Mouse (Mus musculus): ENCODE measurements at regions not wholly inside any gene's neighbourhood (a gene's known extent, or its start where the extent isn't known, plus 50 kb on each side); places are given as distances from the start of the nearest gene placed in this dataset.

DNA sequence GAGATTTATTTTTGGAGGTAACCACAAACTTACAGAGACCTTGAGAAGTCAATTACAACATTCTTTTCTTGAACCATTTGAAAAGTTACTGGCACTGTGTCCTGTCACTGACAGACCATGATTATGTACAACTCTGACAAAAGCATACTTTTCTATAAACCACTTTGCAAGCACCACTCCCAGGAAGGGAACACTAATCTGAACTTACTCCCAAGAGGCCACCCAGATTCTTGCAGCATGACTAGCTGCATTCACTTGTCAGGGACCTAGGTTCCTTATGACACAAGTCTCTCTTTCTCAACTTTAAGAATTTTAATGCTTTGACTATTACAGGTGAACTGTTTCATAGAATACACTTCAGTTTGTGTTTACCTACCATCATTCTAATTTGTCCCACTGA is 248.3 kb downstream of the 1190002N15Rik start:
- Histone ChIP-seq H3K9me3 (replicated peaks) (no peaks in the 10 kb centered on the region), H3K36me3 (no peaks in the 10 kb centered on the region), H3K27ac (no peak overlapping the region), H3K4me3 (no peak overlapping the region), H3K4me1 (no peaks in the 10 kb centered on the region), H3K27me3 (ENCODE audit: low read depth, poor library complexity, severe bottlenecking) (no peaks in the 10 kb centered on the region)
- no peak for DNase-seq (ENCODE audit: low spot score)

GRCm38 (mm10) chr9:94287559-94287958 is 250.3 kb downstream of the 1190002N15Rik start:
- 84% methylated on average over 2 of the region's 2 CpGs for WGBS
- Histone ChIP-seq H3K9me3 (replicated peaks) (no peaks in the 10 kb centered on the region), H3K27ac (no peak overlapping the region), H3K4me3 (no peak overlapping the region), H3K27me3 (ENCODE audit: low read depth, poor library complexity, severe bottlenecking) (no peaks in the 10 kb centered on the region), H3K4me1 (no peaks in the 10 kb centered on the region), H3K36me3 (no peaks in the 10 kb centered on the region)
- no peak for DNase-seq (ENCODE audit: low spot score)

- no peak for DNase-seq (ENCODE audit: low spot score)
- 89% methylated on average over 4 of the region's 4 CpGs for WGBS
- H3K27ac ChIP-seq, result no peak overlapping the region
- H3K36me3 ChIP-seq, result no peaks in the 10 kb centered on the region
- no peak overlapping the region for H3K4me3 ChIP-seq
- H3K9me3 ChIP-seq (replicated peaks), result no peaks in the 10 kb centered on the region
- H3K27me3 ChIP-seq (ENCODE audit: low read depth, poor library complexity, severe bottlenecking), result no peaks in the 10 kb centered on the region
- H3K4me1 ChIP-seq, result no peaks in the 10 kb centered on the region
These were observed 259.0 kb downstream of the 1190002N15Rik start for GRCm38 (mm10) chr9:94278657-94279585.

- Histone ChIP-seq H3K9me3 (replicated peaks) (no peaks in the 10 kb centered on the region), H3K27me3 (ENCODE audit: low read depth, poor library complexity, severe bottlenecking) (no peaks in the 10 kb centered on the region), H3K27ac (no peak overlapping the region), H3K4me3 (no peak overlapping the region), H3K36me3 (no peaks in the 10 kb centered on the region), H3K4me1 (no peaks in the 10 kb centered on the region)
- DNase-seq (ENCODE audit: low spot score), result no peak
- 89% methylated on average over 3 of the region's 3 CpGs for WGBS
These were observed 260.8 kb downstream of the 1190002N15Rik start for GRCm38 (mm10) chr9:94277096-94277495.

GRCm38 (mm10) chr9:94269213-94269612 is 268.7 kb downstream of the 1190002N15Rik start:
- 73% methylated on average over 5 of the region's 5 CpGs for WGBS
- Histone ChIP-seq H3K27ac (no peak overlapping the region), H3K27me3 (ENCODE audit: low read depth, poor library complexity, severe bottlenecking) (no peaks in the 10 kb centered on the region), H3K4me3 (no peak overlapping the region), H3K4me1 (no peaks in the 10 kb centered on the region), H3K36me3 (no peaks in the 10 kb centered on the region), H3K9me3 (replicated peaks) (no peaks in the 10 kb centered on the region)
- DNase-seq (ENCODE audit: low spot score), result no peak

GRCm38 (mm10) chr9:94267243-94267642 is 270.6 kb downstream of the 1190002N15Rik start:
- Histone ChIP-seq H3K27me3 (ENCODE audit: low read depth, poor library complexity, severe bottlenecking) (no peaks in the 10 kb centered on the region), H3K27ac (no peak overlapping the region), H3K36me3 (no peaks in the 10 kb centered on the region), H3K4me3 (no peak overlapping the region), H3K9me3 (replicated peaks) (no peaks in the 10 kb centered on the region), H3K4me1 (no peaks in the 10 kb centered on the region)
- 83% methylated on average over 1 of the region's 1 CpGs for WGBS
- no peak for DNase-seq (ENCODE audit: low spot score)

DNA sequence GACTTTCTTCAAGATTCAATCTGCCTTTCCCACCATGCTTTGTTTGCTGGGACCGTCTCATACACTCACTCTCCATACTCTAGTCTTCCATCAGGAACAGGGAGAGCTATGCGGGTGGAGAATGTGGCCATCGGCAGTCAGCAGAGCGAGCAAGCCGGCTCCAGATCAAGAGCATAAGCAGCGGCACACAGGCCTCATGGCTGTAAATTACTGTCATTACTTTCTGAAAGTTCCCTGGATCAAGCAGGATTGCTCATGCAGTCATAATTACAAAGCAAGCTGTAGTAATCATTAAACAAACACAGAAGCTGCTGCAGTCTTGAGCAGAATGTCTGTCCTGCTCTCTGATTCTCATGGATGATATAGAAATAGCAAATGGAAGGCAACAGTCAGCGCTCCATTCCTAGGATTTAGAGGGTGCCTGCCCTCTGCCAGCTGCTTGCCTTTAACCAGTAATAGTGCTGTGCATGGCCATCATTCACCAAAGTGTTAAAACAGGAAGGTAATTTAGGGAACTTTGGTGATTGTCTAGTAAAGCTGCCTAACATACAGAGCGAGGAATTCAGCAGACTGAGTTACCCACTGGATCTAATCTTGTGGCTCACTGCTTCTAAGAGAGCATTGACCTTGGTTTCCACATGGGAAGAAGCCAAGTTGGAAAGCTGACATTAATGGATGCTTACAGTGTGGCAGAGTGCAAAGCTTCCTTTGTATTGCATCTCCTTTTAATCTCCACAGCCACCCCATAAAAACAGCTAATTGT is 298.2 kb downstream of the 1190002N15Rik start:
- peak; percentile 32 for DNase-seq (ENCODE audit: low spot score)
- Histone ChIP-seq H3K4me1 (peaks cover 13% of the 10 kb centered on the region), H3K9me3 (replicated peaks) (no peaks in the 10 kb centered on the region), H3K27me3 (ENCODE audit: low read depth, poor library complexity, severe bottlenecking) (no peaks in the 10 kb centered on the region), H3K4me3 (no peak overlapping the region), H3K36me3 (no peaks in the 10 kb centered on the region), H3K27ac (no peak overlapping the region; the same call in 1 of the 2 replicates)
- WGBS, result 52% methylated on average over 8 of the region's 8 CpGs

DNA sequence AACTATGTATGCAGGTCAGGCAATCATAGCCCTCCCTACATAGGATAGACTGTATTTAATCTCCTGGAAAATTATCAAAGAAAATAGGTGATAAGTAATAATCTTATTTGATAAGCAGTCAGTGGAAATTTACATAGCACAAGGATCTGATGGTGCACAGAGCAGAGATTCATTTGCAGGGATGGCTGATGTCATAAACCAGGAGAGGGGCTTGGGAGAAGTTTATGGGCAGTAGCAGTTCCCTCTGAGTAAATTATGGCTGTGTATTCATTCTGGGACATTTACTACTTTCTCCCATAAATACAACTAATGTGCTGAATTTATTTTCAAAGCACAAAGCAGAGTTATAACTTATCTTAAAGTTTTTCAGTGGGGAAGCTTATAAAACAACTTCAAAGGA is 299.3 kb downstream of the 1190002N15Rik start:
- Histone ChIP-seq H3K4me1 (peaks cover 13% of the 10 kb centered on the region), H3K27me3 (ENCODE audit: low read depth, poor library complexity, severe bottlenecking) (no peaks in the 10 kb centered on the region), H3K9me3 (replicated peaks) (no peaks in the 10 kb centered on the region), H3K4me3 (no peak overlapping the region), H3K36me3 (no peaks in the 10 kb centered on the region), H3K27ac (no peak overlapping the region)
- DNase-seq (ENCODE audit: low spot score), result no peak

DNA sequence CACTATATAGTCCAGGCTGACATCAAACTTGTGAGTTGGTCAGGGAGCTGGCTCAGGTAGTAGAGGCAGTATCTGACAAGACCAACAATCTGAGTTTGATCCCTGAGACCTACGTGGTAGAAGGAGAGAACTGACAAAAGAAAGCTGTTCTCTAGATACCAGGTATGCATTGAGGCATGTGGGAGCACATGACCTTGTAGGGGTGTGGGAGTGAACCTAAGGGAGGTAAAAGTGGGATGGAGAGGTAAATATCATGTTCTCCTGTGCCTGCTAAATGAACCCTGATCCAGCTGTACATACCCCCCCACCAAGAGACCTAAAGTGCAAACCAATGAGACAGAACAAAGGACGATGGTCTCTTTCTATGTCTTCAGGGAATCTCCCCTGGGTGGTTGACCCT is 308.3 kb downstream of the 1190002N15Rik start:
- H3K9me3 ChIP-seq (replicated peaks), result no peaks in the 10 kb centered on the region

DNA sequence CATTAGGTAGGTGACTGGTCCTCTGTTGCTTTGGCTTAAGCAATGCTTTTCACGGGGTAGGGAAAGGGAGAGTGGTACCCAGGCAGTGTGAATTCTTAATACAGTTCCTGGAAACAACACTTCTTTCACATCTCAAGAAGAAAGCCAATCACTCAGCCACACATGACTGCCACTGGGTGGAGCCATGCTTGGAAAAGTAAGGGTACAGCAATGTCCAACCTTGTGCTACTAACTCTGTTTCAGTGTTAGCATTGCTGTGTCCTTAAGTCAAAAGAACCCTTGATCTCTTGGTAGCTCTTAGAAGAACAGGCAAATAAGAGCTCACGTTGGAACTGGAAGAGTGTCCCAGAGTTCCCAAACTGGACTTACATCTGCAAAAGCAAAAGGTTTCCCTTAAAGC is 318.8 kb downstream of the 1190002N15Rik start:
- no peaks in the 10 kb centered on the region for H3K36me3 ChIP-seq
- no peak overlapping the region for H3K4me3 ChIP-seq
- no peaks in the 10 kb centered on the region for H3K9me3 ChIP-seq (replicated peaks)
- no peak for DNase-seq (ENCODE audit: low spot score)
- 0 out of 2 replicates have a peak, but pooled peaks cover 3% of the 10 kb centered on the region for H3K4me1 ChIP-seq
- H3K27me3 ChIP-seq (ENCODE audit: low read depth, poor library complexity, severe bottlenecking), result no peaks in the 10 kb centered on the region
- H3K27ac ChIP-seq, result no peak overlapping the region
- WGBS, result 77% methylated on average over 2 of the region's 2 CpGs

More for the DNA sequence above, 308.3 kb downstream of the 1190002N15Rik start:
- Histone ChIP-seq H3K27me3 (ENCODE audit: low read depth, poor library complexity, severe bottlenecking) (no peaks in the 10 kb centered on the region), H3K36me3 (no peaks in the 10 kb centered on the region), H3K27ac (no peak overlapping the region), H3K4me3 (no peak overlapping the region), H3K4me1 (no peaks in the 10 kb centered on the region)
- WGBS, result 82% methylated on average over 2 of the region's 2 CpGs
- no peak for DNase-seq (ENCODE audit: low spot score)

DNA sequence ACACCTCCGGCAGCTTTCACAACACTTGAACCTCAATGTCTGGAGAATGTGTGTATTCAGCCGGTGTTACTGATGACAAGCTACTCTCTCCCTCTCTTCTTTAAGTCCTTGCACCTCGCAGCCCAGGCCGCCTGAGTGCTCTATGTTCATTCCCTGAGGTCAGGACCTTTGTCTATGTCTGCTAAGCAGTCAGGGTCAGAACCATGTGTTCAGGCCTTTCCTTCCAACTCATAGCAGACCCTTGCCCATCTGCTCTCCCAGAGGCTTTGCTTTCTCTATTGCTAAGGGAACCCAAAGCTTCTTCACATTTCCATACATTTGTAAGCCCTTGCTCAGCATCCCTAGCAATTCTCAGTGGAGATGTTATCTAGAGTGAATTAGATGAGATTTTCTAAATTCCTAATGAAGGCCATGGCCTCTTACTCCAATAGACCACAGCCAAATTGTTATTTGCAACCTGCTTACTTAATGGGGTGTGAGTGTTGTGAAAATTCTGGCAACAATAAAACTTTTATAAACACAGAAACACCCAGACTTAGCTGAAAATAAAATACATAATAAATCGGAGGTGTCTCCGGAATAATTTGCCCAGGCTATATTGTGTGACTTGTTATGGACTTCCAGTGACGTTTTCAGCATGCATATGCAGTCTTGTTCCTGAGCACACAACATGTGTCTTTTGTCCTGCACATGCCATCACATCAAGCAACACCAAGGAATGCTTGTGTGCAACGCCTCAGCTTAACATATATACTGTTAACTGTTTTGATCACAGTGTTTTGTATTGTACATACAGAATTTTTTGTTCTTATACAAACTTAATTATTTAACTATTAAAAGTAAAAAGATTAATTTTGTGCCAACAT is 321.2 kb downstream of the 1190002N15Rik start:
- no peak overlapping the region for H3K27ac ChIP-seq
- H3K9me3 ChIP-seq (replicated peaks), result no peaks in the 10 kb centered on the region
- no peak for DNase-seq (ENCODE audit: low spot score)
- H3K4me3 ChIP-seq, result no peak overlapping the region
- H3K4me1 ChIP-seq, result 0 out of 2 replicates have a peak, but pooled peaks cover 3% of the 10 kb centered on the region
- 76% methylated on average over 8 of the region's 8 CpGs for WGBS
- no peaks in the 10 kb centered on the region for H3K36me3 ChIP-seq
- no peaks in the 10 kb centered on the region for H3K27me3 ChIP-seq (ENCODE audit: low read depth, poor library complexity, severe bottlenecking)

GRCm38 (mm10) chr9:94210467-94211249 is 327.2 kb downstream of the 1190002N15Rik start:
- no peak for DNase-seq (ENCODE audit: low spot score)
- Histone ChIP-seq H3K4me3 (no peak overlapping the region), H3K4me1 (no peaks in the 10 kb centered on the region), H3K9me3 (replicated peaks) (no peaks in the 10 kb centered on the region), H3K36me3 (no peaks in the 10 kb centered on the region), H3K27ac (no peak overlapping the region), H3K27me3 (ENCODE audit: low read depth, poor library complexity, severe bottlenecking) (no peaks in the 10 kb centered on the region)
- WGBS, result 77% methylated on average over 9 of the region's 9 CpGs

Measured in limb, embryonic 10.5 days (tissue).